Mouse (Mus musculus) heart, adult 2 months (tissue): Measurements from ENCODE around the gene Smarca1.

Source experiments
- CTCF ChIP-seq: fragments of 200-600 bp; IDR thresholded peaks from 2 replicates; pipeline ENCODE4 v1.8.1; 2022; ENCODE audit warnings: antibody characterized with exemption, mild to moderate bottlenecking, moderate library complexity
- EP300 ChIP-seq: fragments of 200-500 bp; IDR thresholded peaks from 2 replicates; pipeline ENCODE4 v1.6.1; 2011; ENCODE audit warnings: low read depth, low read length, control low read depth; ENCODE audit not compliant: insufficient read depth
- POLR2A ChIP-seq: fragments of 200-500 bp; IDR thresholded peaks from 2 replicates; pipeline ENCODE4 v1.6.1; 2011; ENCODE audit warnings: mild to moderate bottlenecking, low read depth, low read length, control low read depth; ENCODE audit not compliant: insufficient read depth

DNA sequence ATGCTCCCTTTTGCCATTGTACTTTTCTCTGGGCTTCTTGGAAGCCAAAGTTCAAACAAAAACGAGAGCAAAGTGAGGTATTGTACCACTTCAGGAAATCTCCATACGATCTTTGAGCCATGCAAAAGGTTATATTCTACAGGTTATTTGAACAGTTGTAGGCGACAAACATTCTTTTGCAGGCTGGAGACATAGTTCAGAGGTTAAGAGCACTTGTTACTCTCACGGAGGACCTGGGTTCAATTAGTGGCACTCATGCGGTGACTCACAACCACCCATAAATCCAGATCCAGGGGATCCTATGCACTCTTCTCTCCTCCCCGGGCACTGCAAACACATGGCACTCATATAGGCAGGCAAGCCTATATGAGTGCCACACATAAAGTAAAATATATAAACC, 10.0 kb downstream of the Smarca1 start:
- TF ChIP-seq CTCF (no peak), EP300 (no peak), POLR2A (no peak)
